Mouse (Mus musculus) lung, embryonic 15.5 days (tissue): ENCODE measurements around the gene Wasf1. TPM values are rescaled to one million over a fixed set of nuclear protein-coding genes. Genes with fewer than 3 reads are reported as not detected.

Experiments
- ATAC-seq: fragments of 200-750 bp; cut with Nextera tagmentation; 2 replicates; pipeline ENCODE4 v1.8.0; 2017; ENCODE audit warnings: moderate number of reproducible peaks, borderline replicate concordance; ENCODE audit not compliant: low FRiP score, low TSS enrichment; ENCODE audit errors: extremely low read depth
- H3K27ac ChIP-seq: fragments of 300-500 bp; sonication (generic); 2 replicates; pipeline ENCODE4 v1.5.1; 2015; ENCODE audit warnings: moderate library complexity, mild to moderate bottlenecking, inconsistent platforms
- H3K27me3 ChIP-seq: fragments of 300-500 bp; sonication (generic); 2 replicates; pipeline ENCODE4 v1.6.1; 2015; ENCODE audit warnings: inconsistent platforms
- H3K36me3 ChIP-seq: fragments of 300-500 bp; sonication (generic); 2 replicates; pipeline ENCODE4 v1.6.1; 2015; ENCODE audit warnings: inconsistent platforms
- H3K4me1 ChIP-seq: fragments of 300-500 bp; sonication (generic); 2 replicates; pipeline ENCODE4 v1.6.1; 2015; ENCODE audit warnings: inconsistent platforms
- H3K4me2 ChIP-seq: fragments of 300-500 bp; sonication (generic); 2 replicates; pipeline ENCODE4 v1.6.1; 2015; ENCODE audit warnings: inconsistent platforms, mild to moderate bottlenecking, moderate library complexity
- H3K4me3 ChIP-seq: fragments of 300-500 bp; sonication (generic); 2 replicates; pipeline ENCODE4 v1.5.1; 2015; ENCODE audit warnings: mild to moderate bottlenecking, inconsistent platforms
- H3K9ac ChIP-seq: fragments of 300-500 bp; sonication (generic); 2 replicates; pipeline ENCODE4 v1.6.1; 2015; ENCODE audit warnings: inconsistent platforms
- H3K9me3 ChIP-seq: fragments of 300-500 bp; sonication (generic); 2 replicates; pipeline ENCODE4 v1.6.1; 2016; ENCODE audit warnings: inconsistent platforms
- WGBS: fragments of 180-500 bp; shearing (Covaris S2); methylation state at CpG from one replicate; pipeline ENCODE4 v1.1.7; 2015; 5-methylcytosine and 5-hydroxymethylcytosine counted together
- polyA plus RNA-seq: library from polyadenylated mRNA; unstranded; fragments of >200 nt; fragmentation: Nextera tagmentation; extraction: Ambion mirVana; gene quantifications from 2 replicates; pipeline ENCODE4 v1.2.1, GENCODE M21; 2015

The Wasf1 gene
- polyA plus RNA-seq, 1 experiment from 2014 or later = 10.0 TPM

DNA sequence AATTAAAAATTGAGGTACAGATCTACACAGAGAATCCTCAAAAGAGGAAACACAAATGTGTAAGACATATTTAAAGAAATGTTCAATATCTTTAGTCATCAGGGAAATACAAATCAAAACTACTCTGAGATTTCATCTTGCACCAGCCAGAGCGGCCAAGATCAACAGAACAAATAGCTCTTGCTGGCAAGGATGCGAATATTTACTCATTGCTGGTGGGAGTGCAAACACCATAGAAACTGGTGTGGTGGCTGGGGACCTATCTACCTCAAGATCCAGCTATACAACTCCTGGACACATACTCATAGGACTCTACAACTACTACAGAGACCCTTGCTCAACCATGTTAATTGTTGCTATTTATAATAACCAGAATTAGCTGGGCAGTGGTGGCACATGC lies 12.0 kb upstream of the Wasf1 start:
- H3K36me3 ChIP-seq = no peaks in the 10 kb centered on the region
- H3K27me3 ChIP-seq = no peaks in the 10 kb centered on the region
- H3K4me1 ChIP-seq = no peaks in the 10 kb centered on the region
- ATAC-seq = no peak
- no peak overlapping the region for H3K9ac ChIP-seq
- 65% methylated on average over 2 of the region's 2 CpGs for WGBS
- H3K27ac ChIP-seq = no peak overlapping the region
- H3K4me3 ChIP-seq = no peak overlapping the region
- H3K9me3 ChIP-seq = no peaks in the 10 kb centered on the region
- H3K4me2 ChIP-seq = no peak overlapping the region

DNA sequence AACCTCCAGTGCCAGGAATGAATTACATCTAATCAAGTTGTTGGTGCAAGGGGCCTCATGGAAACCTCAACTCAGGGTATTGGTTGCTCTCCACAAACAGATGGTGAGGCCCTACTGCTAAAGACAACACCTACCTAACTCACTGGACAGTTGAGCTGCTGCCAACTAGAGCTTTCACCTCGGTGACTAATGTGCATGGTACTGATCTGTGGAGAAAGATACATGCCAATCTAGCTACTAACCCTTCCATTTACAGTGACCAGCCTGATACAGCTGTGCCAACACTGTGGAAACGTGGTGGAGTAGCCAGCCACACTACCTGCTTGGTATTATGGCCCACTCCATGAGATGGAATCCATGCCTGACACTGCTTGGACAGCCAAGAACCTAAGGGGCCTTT lies 11.2 kb upstream of the Wasf1 start:
- no peak overlapping the region for H3K27ac ChIP-seq
- 87% methylated on average over 2 of the region's 2 CpGs for WGBS
- H3K36me3 ChIP-seq = no peaks in the 10 kb centered on the region
- ATAC-seq = no peak
- H3K4me2 ChIP-seq = no peak overlapping the region
- no peaks in the 10 kb centered on the region for H3K27me3 ChIP-seq
- no peaks in the 10 kb centered on the region for H3K9me3 ChIP-seq
- H3K4me3 ChIP-seq = no peak overlapping the region
- H3K4me1 ChIP-seq = no peaks in the 10 kb centered on the region
- no peak overlapping the region for H3K9ac ChIP-seq

DNA sequence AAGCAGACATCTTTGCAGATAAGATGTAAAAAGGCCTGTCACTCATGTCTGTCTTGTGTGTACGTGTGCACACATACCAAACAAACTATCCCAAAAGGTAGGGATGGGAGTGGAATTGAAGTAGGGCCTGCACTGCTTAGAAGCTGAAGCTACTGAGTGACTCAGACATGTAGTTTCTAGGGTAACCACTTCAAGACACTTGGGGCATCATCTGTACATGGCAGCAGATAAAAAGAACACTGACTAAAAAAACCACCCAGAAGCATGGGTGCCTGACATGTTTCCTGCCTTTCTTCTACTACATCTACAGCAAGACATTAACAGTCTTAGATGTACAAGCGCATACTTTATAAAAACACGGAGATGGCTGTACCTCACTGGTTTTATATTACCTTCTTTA lies 5.0 kb upstream of the Wasf1 start:
- Histone ChIP-seq H3K4me3 (no peak overlapping the region), H3K27ac (no peak overlapping the region), H3K27me3 (no peaks in the 10 kb centered on the region), H3K4me1 (peaks cover 13% of the 10 kb centered on the region), H3K9me3 (no peaks in the 10 kb centered on the region), H3K4me2 (no peak overlapping the region), H3K36me3 (no peaks in the 10 kb centered on the region), H3K9ac (no peak overlapping the region)
- ATAC-seq = no peak
- 72% methylated on average over 3 of the region's 3 CpGs for WGBS

DNA sequence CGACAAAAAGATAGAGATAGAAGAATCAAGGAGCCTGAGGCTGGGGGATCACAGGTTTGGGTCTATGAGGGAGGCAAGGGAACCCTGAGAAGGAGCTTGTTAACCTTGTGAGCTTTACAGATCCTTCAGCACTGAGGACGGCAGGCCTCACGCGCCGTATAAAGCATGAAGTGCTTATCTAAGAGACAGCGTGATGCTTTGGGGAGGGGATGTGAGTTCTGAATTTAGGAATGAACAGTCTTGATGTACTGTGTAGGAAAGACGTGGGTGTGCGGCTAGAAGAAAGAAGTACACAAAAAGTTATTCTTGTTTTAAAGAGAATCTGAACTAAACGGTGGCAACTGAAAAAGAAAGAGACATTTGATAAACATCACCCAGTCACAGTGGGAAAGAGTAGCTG lies 3.3 kb upstream of the Wasf1 start:
- H3K9me3 ChIP-seq = no peaks in the 10 kb centered on the region
- no peak overlapping the region for H3K4me2 ChIP-seq
- H3K27ac ChIP-seq = no peak overlapping the region
- H3K4me1 ChIP-seq = peaks cover 13% of the 10 kb centered on the region
- no peak for ATAC-seq
- no peaks in the 10 kb centered on the region for H3K27me3 ChIP-seq
- H3K36me3 ChIP-seq = no peaks in the 10 kb centered on the region
- 83% methylated on average over 9 of the region's 9 CpGs for WGBS
- no peak overlapping the region for H3K4me3 ChIP-seq
- H3K9ac ChIP-seq = no peak overlapping the region

DNA sequence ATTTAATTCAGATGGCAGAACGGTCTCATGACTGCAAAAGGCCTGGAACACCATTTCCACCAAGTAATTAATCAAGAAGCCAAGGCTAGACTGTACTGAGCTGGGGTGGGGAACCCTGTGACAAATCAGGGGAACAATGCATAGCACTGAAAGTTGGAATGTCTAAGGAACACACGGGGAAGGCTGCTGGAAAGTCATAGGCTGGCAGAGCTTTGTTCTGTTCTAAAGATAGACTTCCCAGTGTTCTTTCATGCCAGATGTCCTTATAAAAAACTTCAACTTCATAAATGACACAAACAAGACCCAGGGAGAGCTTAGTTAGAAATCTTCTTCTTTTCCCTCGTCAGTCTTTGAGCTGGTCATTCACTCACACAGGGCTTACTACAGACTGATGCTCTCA lies 2.0 kb upstream of the Wasf1 start:
- Histone ChIP-seq H3K4me1 (peaks cover 13% of the 10 kb centered on the region), H3K9ac (no peak overlapping the region), H3K27ac (no peak overlapping the region), H3K4me3 (no peak overlapping the region; the same call in 1 of the 2 replicates), H3K36me3 (no peaks in the 10 kb centered on the region), H3K27me3 (no peaks in the 10 kb centered on the region), H3K4me2 (peak overlapping the region; percentile 92; the same call in 1 of the 2 replicates), H3K9me3 (no peaks in the 10 kb centered on the region)
- ATAC-seq = no peak
- WGBS = 61% methylated on average over 3 of the region's 3 CpGs

DNA sequence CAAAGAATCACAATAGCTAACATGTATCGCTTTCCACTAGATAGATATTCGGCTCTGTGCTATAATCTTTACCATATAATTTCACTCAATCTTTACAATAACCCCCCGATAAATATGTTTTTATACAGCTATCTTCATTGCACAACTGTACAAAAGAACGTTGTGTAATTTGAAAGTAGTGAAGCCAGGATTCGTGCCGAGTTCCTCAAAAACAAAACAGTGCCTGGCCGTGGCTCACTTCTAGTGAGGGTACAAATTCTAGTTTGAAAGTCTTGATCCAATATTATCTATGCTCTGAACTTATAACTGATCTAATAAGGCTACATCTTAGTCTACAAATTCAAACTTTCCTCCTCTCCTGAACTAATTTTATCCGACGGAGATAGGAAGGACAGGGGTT lies 942 bp upstream of the Wasf1 start:
- Histone ChIP-seq H3K9ac (peak overlapping the region; percentile 94), H3K9me3 (no peaks in the 10 kb centered on the region), H3K4me1 (peaks cover 13% of the 10 kb centered on the region), H3K4me2 (peak overlapping the region; percentile 92), H3K27ac (peak overlapping the region; percentile 72), H3K27me3 (no peaks in the 10 kb centered on the region), H3K36me3 (no peaks in the 10 kb centered on the region), H3K4me3 (peak overlapping the region; percentile 93)
- no peak for ATAC-seq
- WGBS = 11% methylated on average over 9 of the region's 9 CpGs

DNA sequence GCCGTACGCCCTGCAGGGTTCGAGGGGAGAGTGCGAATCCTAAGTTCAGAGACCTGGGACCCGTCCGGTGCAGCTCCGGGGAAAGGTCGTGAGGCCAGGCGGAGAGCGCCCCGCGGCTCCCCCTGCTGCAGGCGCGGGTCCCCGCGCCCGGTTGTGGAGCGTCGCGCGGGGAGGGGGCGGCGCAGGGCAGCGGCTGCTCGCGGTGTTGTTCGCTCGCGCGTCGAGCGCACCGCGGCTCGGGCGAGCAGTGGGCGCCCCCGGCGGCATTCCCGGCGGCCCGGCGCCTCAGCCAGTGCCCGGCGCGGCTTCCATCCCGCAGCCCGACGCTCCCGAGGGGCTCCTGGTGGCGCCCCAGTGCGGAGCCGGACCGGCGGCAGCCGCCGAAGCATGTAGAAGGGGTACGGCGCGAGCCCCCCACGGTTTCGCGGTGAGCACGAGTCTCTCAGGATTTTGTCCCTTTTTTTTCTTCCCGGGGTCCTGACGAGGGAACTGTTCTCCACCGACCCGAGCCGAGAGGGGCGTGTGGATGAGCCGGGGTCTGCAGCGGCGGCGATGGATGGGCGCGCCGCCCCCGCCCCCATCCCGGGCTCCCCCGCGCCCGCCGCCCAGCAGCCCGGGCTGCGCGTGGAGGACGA lies 486 bp downstream of the Wasf1 start:
- Histone ChIP-seq H3K36me3 (no peaks in the 10 kb centered on the region), H3K4me1 (peaks cover 13% of the 10 kb centered on the region), H3K27ac (peak overlapping the region; percentile 89), H3K9ac (peak overlapping the region; percentile 74), H3K9me3 (no peaks in the 10 kb centered on the region), H3K4me2 (peak overlapping the region; percentile 92), H3K4me3 (peak overlapping the region; percentile 93), H3K27me3 (no peaks in the 10 kb centered on the region)
- ATAC-seq = peak; percentile 89
- 0% methylated on average over 79 of the region's 87 CpGs for WGBS

DNA sequence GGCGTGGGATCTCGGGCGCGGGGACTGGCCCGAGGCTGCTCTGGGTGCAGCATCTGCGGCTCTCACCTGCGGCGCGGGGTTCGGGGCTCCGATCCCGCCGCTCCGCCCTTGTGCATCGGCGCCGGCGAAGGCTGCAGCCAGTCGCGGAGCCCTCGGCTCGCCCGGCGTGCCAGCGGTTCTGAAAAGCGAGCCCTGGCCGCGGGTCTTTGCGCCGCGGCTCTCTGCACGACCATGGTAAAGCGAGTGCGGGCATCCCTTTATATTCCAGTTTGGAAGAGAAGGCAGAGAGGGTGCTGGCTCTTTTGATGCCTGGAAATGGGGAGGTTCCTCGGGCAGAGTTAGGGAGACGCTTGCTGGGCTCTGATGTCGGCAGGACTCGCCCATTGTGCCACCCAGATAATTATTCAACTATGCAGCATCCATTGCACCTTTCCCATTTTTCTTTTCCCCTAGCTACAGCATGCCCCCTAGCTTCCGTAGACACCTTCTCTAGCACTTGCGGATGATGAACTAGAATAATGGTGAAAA lies 1.1 kb downstream of the Wasf1 start:
- H3K4me3 ChIP-seq = peak overlapping the region; percentile 93
- H3K27ac ChIP-seq = peak overlapping the region; percentile 89
- peak overlapping the region; percentile 74 for H3K9ac ChIP-seq
- no peaks in the 10 kb centered on the region for H3K9me3 ChIP-seq
- H3K4me1 ChIP-seq = peaks cover 13% of the 10 kb centered on the region
- WGBS = under 1% methylated on average over 36 of the region's 40 CpGs
- H3K4me2 ChIP-seq = peak overlapping the region; percentile 92
- no peaks in the 10 kb centered on the region for H3K36me3 ChIP-seq
- no peak; the same call in 1 of the 2 replicates for ATAC-seq
- H3K27me3 ChIP-seq = no peaks in the 10 kb centered on the region

DNA sequence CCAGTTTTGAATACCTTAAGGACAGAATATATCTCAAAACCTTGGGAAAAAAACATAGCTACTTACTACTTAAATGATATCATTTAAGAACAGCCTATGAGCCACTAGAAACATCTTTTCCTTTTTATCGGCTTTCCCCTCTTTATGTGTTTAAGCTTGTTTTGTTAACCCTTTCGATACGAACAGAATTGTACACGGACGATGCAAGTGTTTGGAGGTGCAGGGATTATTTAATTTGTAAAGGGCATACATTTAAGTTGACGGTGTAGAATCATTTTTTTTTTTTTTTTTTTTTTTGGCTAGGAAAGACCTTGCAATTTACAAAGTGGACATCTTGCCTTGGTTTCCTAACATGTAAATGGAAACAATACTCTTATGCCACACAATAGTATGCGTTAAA lies 2.2 kb downstream of the Wasf1 start:
- Histone ChIP-seq H3K4me3 (no peak overlapping the region), H3K27me3 (no peaks in the 10 kb centered on the region), H3K9me3 (no peaks in the 10 kb centered on the region), H3K4me2 (no peak overlapping the region), H3K4me1 (peaks cover 13% of the 10 kb centered on the region), H3K36me3 (no peaks in the 10 kb centered on the region), H3K9ac (no peak overlapping the region), H3K27ac (no peak overlapping the region)
- ATAC-seq = no peak
- WGBS = 71% methylated on average over 7 of the region's 7 CpGs

DNA sequence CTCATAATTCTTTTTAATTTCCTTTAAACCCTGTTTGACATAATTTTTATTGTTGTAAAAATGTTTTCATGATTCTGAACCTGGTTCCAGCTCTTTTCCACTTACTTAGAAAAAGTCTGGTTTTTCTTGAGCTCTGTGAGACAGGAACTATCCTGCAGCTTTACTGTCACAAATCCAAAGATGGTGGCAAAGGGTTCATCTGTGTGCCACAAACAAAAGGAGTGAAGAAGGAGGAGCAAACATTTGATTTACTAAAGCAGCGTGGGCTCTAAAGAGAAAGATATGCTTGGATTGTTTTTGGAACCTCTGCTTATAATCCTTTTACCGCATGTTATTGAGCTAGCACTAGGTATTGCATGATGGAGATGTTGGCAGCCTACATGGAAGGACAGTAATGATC lies 4.0 kb downstream of the Wasf1 start:
- Histone ChIP-seq H3K4me2 (no peak overlapping the region), H3K4me1 (no peaks in the 10 kb centered on the region), H3K9me3 (no peaks in the 10 kb centered on the region), H3K27ac (no peak overlapping the region), H3K27me3 (no peaks in the 10 kb centered on the region), H3K9ac (no peak overlapping the region), H3K4me3 (no peak overlapping the region), H3K36me3 (no peaks in the 10 kb centered on the region)
- WGBS = 87% methylated on average over 2 of the region's 2 CpGs
- no peak for ATAC-seq

DNA sequence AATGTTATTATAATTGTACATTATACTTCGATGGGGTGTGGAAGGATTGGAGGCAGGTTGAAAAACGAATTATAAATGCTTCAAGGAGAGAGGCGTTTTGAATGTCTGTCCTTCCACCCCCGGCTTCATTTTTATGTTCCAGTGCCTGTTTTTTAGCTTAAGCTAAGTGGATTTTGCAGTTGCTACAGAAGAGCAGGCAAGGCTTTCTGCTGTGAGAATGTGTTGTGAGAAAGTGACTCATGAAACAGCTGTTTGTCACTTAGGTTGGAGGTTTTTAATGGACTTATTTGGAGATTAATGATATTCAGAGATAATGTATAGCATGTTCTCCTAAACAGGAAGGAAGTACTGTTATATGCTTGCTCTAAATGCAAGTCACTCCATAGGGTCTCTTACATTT lies 5.9 kb downstream of the Wasf1 start:
- ATAC-seq = no peak
- no peaks in the 10 kb centered on the region for H3K4me1 ChIP-seq
- no peaks in the 10 kb centered on the region for H3K27me3 ChIP-seq
- no peak overlapping the region for H3K27ac ChIP-seq
- no peak overlapping the region for H3K4me3 ChIP-seq
- no peak overlapping the region for H3K9ac ChIP-seq
- H3K9me3 ChIP-seq = no peaks in the 10 kb centered on the region
- no peaks in the 10 kb centered on the region for H3K36me3 ChIP-seq
- H3K4me2 ChIP-seq = no peak overlapping the region
- 75% methylated on average over 4 of the region's 4 CpGs for WGBS

DNA sequence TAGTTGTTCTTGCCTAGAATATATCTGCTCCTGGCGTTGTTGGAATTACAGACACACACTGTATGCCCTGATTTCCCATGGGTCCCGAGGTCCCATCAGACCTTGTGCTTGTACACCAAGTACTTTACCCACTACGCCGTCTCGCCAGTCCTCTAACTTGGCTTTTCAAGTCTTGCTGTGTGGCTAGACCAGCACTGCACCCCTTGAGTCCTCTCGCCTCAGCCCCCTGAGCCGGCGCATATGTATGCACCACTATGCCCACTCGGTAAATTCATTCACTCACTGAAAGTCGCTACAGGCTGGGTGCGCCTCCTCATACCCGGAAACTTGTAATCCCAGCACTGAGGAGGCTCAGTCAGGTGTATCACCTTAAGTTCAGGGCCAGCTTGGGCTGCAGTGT lies 12.5 kb downstream of the Wasf1 start:
- H3K9ac ChIP-seq = no peak overlapping the region

DNA sequence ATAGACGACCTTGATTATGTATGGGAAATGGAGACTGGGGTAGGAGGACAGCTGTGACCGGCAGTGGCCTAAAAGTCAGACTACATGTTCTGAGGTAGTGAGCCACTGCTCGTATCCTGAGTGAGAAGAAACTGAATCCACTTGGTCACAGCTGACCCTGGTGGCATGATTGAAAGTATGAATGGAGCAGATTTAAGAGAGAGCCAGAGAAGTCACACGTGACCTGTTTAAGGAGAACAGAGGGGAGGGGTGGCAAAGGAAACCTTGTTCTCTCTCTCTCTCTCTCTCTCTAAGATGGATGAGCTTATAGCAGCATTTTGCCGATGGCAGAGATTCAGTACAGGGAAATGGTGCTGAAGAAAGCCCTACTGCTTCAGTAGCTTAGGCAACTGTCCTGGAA lies 13.4 kb downstream of the Wasf1 start:
- H3K9ac ChIP-seq = no peak overlapping the region
- H3K27ac ChIP-seq = no peak overlapping the region
- no peak overlapping the region for H3K4me2 ChIP-seq
- 47% methylated on average over 5 of the region's 5 CpGs for WGBS
- no peaks in the 10 kb centered on the region for H3K36me3 ChIP-seq
- no peak for ATAC-seq
- no peaks in the 10 kb centered on the region for H3K9me3 ChIP-seq
- no peak overlapping the region for H3K4me3 ChIP-seq
- H3K4me1 ChIP-seq = no peaks in the 10 kb centered on the region
- no peaks in the 10 kb centered on the region for H3K27me3 ChIP-seq

More for the DNA sequence above, 12.5 kb downstream of the Wasf1 start:
- no peak overlapping the region for H3K4me3 ChIP-seq
- no peak overlapping the region for H3K27ac ChIP-seq
- H3K4me2 ChIP-seq = no peak overlapping the region
- ATAC-seq = no peak
- H3K27me3 ChIP-seq = no peaks in the 10 kb centered on the region
- WGBS = 90% methylated on average over 12 of the region's 12 CpGs
- no peaks in the 10 kb centered on the region for H3K36me3 ChIP-seq
- H3K4me1 ChIP-seq = no peaks in the 10 kb centered on the region
- no peaks in the 10 kb centered on the region for H3K9me3 ChIP-seq
